Mouse (Mus musculus) bone marrow macrophage, adult 2 months (primary cell): ENCODE measurements around the gene Hivep2.

ENCODE experiments used
- CTCF ChIP-seq: IDR thresholded peaks from 2 replicates; pipeline ENCODE4 v1.5.1; 2012; ENCODE audit warnings: low read depth, mild to moderate bottlenecking, low read length, moderate library complexity
- POLR2A ChIP-seq: IDR thresholded peaks from 2 replicates; pipeline ENCODE4 v1.6.1; 2012; ENCODE audit warnings: mild to moderate bottlenecking, low read depth, low read length, borderline replicate concordance

DNA sequence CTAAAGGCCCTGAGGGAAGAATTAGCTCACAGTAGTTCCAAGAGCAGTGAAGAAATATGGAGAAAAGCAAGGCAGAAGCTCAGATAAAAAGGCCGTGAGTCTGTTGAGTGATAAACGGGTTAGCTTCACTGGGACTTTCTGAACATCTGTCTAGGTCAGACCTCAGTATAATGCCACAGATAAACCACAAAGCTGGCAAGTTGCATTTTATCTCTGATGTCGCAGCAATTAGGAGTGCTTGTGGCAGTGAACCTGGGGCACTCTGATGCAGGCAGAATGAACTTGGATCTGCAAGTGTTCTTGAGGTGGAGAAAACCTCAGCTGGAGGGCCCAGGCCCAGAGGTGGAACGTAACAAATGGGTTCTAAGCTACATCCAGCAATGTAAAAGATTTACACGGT, 36.6 kb upstream of the Hivep2 start:
- no peak for TF ChIP-seq POLR2A
- TF ChIP-seq CTCF: no peak
